Mouse (Mus musculus): ENCODE data around the gene Spink4. TPM values are rescaled to one million over a fixed set of nuclear protein-coding genes. Genes with fewer than 3 reads are reported as not detected.

Gene Spink4
- 100 to 1,000 TPM in 1 of 2 experiments, not detected in 1; 120 TPM for total RNA-seq (2021)
- long read RNA-seq, experiment 1 = 0 reads
- long read RNA-seq, experiment 2, transcript Spink4-201 (4 exons, 397 nt) = major isoform, 39 of 42 reads
- long read RNA-seq, experiment 2, partial matches to known transcripts = 2 of 42 reads
- long read RNA-seq, experiment 2, other reads (novel, unspliced or antisense) = 1 of 42 reads

DNA sequence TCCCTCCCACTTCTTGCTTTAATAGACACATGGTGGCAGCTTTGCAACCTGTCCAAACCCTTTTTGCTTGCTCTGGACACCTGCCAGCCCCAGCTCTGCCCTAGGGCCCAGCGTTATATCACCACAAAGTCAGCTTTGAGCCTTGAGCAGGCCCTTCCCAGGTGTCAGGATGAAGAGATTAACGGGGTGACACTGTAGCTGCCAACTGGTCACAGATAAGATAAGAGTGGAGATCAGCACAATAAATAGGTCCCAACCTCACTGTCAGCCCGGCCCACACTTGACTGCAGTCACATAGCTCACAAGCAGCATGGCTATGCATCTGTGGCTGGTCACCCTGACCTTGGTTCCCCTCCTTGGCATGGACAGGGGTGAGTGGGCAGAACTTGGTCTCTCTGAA lies at the start of gene Spink4:
TSS of gene Spink4 (plus strand) at position 268 of the 400 bp plus-strand sequence.
- DNase-seq (ENCODE audit: low spot score in 2 of 2) = no peak

DNA sequence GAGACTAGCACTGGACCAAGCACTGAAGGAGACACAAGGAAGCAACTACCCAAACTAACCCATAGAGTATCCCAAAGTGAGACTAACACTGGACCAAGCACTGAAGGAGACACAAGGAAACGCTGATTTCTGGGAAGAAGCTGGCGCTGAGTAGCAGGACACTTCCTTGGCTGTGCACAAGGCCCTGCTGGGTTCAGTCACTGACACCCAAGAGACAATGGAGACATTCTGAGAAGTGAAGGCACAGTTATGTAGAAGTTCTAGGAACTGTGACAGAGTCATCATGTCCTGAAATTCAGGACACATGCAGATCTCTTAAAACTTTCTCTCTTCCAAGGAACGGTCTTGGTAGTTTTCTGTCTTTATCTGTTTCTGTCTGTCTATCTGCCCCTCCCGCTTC lies 49.6 kb upstream of the Spink4 start:
- DNase-seq (ENCODE audit: low spot score in 2 of 2) = no peak

DNA sequence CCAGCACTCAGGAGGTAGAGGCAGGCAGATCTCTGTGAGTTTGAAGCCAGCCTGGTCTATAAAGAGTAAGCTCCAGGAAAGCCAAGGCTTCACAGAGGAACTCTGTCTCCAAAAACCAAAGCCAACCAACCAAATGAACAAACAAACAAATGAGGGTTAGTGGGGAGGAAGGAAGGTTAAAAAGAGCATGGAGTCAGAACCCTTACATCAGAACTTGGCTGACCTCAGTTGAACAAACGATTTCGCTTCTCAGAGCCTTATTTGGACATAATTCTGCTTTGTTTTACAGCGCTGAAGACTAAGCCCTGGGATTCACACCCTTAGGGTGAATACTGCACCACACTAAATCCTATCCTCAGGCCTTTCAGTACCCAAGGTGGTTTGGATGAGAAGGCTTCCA lies 47.7 kb upstream of the Spink4 start:
- DNase-seq (ENCODE audit: low spot score in 2 of 2) = no peak

- DNase-seq (ENCODE audit: low spot score in 2 of 2) = no peak
Measured at GRCm38 (mm10) chr4:40873320-40873719, 46.5 kb upstream of the Spink4 start.

GRCm38 (mm10) chr4:40874151-40874600 lies 45.7 kb upstream of the Spink4 start:
- DNase-seq (ENCODE audit: low spot score in 2 of 2) = no peak

DNA sequence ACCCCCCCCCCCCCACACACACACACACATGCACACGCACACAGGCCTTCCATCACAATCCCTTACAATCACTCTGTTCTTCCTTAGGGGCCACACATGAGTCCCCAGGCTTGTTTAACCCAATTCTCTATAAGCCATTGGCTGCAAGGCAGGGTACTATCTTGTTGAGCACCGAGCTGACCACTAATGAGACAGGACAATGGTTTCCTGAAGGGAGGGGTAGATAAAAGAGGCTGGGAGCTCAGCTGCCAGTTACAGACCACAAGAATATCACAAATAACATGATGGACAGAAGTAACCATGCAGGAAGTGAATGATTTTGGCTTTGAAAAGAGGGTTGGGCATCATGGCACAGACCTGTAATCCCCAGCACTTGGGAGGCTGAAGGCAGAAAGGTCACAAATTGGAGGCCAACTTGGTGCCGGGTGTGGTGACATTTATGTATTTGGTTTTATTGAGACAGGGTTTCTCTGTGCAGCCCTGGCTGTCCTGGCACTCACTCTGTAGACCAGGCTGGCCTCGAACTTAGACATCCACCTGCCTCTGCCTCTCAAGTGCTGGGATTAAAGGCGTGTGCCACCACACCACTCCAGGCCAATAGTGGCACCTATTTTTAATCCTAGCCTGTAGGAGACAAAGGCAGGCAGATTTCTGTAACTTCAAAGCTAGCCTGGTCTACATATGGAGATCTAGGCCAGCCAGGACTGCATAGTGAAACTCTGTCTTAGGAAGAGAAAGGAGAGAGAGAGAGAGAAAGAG lies 44.9 kb upstream of the Spink4 start:
- DNase-seq (ENCODE audit: low spot score in 2 of 2) = no peak

DNA sequence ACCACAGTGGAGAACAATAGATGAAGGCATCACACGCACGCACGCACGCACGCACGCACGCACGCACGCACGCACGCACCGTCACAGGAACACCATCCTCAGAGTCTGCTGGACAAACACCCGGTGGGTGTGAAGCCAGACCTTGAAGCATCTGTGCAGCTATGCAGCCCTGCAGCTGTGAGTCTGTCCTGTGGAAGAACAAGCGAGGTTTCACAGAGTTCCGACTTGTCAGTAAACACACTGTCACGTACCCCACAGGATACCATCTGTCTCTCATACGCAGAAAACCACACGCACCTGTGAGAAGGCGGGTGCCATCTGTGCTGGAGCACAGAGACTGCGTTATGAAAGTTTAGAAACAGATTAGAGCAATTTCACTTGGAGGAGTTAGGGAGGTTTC lies 44.0 kb upstream of the Spink4 start:
- DNase-seq (ENCODE audit: low spot score in 2 of 2) = no peak

DNA sequence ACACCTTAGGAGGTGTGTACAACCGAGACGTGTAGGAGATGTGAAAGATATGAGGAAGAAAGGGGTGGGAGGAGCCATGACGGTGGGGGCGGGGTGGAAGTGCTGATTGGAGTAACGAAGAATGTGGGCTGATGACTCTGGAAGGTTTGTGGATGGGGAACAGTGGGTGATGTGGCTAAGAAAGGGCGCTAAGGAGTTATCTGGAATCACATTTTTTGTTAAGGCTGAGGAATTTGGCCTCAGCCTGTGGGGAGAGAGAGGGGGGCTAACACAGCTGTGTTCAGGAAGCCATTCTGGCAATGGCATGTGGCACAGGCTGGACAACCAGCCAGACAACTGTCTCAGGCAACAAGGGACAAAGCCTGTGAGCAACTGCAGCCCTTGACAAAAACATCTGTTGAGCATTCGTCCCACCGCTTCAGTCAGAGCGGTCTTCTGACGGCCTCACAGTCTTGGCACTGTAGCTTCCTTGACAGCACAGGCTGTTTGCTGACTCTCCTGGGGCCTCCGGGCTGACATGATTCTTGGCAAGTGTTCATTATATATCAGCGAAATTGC lies 43.0 kb upstream of the Spink4 start:
- DNase-seq (ENCODE audit: low spot score in 2 of 2) = no peak

GRCm38 (mm10) chr4:40877528-40877927 lies 42.3 kb upstream of the Spink4 start:
- DNase-seq (ENCODE audit: low spot score in 2 of 2) = no peak

DNA sequence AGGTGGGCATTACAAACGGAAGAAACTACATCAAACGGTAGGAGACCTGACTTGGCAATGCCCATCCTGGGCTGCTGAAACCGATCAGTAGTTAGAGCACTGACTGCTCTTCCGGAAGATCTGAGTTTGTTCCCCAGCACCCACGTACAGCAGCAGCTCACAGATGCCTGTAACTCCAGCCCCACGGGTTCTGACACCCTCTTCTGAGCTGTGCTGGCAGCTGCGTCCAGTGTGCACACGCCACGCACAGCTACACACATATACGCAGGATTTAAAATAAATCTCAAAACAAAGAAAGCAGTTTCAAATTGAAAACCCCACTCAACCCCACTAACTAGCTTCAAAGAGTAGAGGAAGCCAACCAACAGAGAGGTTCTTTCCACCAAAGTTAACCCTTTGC lies 36.7 kb upstream of the Spink4 start:
- DNase-seq (ENCODE audit: low spot score in 2 of 2) = no peak

DNA sequence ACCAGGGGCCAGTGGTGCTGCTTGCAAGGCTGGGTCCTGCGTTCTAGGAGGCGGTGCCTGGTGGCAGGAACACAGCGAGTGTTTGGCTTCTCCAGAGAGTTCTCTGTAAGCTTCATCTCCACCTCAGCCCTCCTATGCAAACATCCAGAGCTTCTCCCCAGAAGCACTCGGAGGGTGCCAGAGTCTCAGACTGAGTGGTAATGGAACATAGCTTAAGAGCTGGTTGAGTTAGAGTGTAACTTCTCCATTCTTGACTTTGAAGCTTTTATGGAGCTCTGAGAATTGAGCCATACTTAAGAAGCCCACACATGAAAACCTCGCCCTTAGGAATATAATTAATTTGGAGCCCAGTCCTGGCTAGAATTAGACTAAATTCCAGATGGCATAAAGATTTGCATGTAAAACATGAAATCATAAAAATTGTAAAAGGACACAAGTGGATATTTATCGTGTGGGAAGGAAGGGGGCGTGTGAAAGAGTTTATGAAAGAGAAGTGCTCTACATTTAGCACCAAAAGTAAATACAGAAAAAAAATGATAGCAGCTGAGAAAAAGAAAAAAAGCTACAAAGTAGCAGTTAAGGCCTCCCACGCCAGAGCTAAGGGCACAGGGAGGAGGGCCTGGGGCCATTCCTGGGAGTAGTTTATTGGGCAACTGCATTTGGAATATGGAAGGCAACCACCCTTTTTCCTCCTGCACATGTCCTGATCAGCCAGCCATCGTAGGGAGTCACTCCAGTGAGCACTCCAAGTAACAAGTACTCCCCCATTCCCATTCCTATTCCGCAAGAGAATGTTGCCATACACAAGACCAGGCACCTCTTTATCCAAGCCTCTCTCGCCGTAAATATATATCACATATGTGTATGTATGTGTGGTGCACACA lies 35.3 kb upstream of the Spink4 start:
- no peak for DNase-seq (ENCODE audit: low spot score in 2 of 2)

- no peak for DNase-seq (ENCODE audit: low spot score in 2 of 2)
Measured at GRCm38 (mm10) chr4:40885166-40885525, 34.7 kb upstream of the Spink4 start.

DNA sequence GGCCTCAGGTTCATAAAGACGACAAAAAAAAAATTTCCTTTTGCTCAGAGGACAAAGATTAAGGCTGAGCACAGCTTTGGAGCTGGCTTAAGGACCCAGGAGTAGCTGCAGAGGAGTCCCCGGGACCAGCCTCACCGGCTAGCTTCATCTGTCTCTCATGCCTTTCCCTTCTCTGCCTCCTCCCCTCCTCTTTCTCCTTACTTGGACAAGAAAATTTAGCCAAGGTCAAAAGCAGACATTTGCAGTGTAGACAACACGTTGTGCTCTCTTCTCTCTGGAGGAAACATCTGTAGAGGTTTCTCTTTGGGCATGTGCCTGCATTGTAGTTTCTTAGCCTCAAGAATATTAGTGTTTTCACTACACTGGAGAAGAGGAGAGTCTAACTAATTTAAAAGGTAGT lies 34.0 kb upstream of the Spink4 start:
- DNase-seq (ENCODE audit: low spot score in 2 of 2) = no peak

DNA sequence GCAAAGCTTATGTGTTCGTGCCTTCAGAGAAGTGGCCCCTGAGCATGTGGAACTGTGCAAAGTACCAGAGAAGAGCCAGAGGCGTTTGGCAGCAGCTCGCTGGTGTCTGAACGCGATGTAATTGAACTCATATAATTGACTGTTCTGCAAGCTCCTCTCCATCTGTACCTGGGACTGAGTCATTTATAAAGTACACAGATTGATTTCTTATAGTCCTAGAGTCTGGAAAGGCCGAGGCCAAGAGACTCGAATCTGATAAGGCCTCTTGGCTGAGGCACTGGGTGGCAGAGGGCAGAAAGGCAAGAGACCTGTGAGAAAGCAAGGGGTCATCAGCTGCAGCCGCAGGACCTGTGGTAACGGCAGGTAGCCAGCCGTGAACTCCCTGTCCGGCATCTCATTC lies 31.0 kb upstream of the Spink4 start:
- DNase-seq (ENCODE audit: low spot score in 2 of 2) = no peak

DNA sequence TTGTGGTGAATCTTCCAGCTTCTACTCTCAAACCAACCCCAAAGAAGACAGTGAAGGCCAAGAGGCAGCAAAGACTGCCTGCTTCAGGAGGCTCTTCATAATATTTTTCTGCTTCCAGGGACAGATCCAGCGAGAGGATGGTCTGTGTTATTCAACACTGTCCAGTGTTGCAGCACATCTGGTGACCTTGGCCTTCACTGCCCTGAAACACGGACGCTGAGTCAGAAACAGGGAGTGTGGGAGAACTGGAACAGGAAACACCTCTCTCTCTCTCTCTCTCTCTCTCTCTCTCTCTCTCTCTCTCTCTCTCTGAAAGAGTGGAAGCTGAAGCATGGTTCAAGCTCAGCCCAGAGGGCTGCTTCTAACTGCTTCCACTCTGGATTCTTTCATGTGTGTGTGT lies 30.6 kb upstream of the Spink4 start:
- peak in 1 of 2 experiments; percentile 53 for DNase-seq (ENCODE audit: low spot score in 2 of 2)

- DNase-seq (ENCODE audit: low spot score in 2 of 2) = no peak
Measured at GRCm38 (mm10) chr4:40889983-40890382, 29.9 kb upstream of the Spink4 start.

GRCm38 (mm10) chr4:40891206-40891605 lies 28.6 kb upstream of the Spink4 start:
- no peak for DNase-seq (ENCODE audit: low spot score in 2 of 2)

- DNase-seq (ENCODE audit: low spot score in 2 of 2) = no peak
Measured at GRCm38 (mm10) chr4:40895118-40895517, 24.7 kb upstream of the Spink4 start.

DNA sequence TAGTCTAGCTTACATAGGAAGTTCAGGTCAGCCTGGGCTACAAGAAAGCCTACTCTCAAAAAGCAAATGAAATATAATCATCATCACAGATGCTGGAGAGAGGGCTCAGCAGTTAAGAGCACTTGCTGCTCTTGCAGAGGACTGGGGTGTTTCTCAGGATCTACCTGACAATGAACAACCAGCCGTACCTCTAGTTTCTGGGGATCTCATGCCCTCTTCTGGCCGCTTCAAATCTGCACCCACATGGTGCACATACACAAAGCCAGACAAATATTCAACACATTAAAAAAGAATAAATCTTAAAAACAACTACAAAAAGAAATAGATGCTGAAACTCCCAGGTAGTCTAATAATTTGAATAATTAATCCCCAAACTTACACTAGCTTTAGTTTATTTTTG lies 24.2 kb upstream of the Spink4 start:
- DNase-seq (ENCODE audit: low spot score in 2 of 2) = no peak

- no peak for DNase-seq (ENCODE audit: low spot score in 2 of 2)
Measured at GRCm38 (mm10) chr4:40898476-40899044, 21.3 kb upstream of the Spink4 start.

GRCm38 (mm10) chr4:40899264-40899663 lies 20.6 kb upstream of the Spink4 start:
- no peak for DNase-seq (ENCODE audit: low spot score in 2 of 2)
